Mouse (Mus musculus): Measurements from ENCODE around the gene Sccpdh. TPM values are rescaled to one million over a fixed set of nuclear protein-coding genes. Genes with fewer than 3 reads are reported as not detected.
A peak's percentile ranks its signal among the peaks of the same experiment; 100 is the strongest.

Sccpdh gene
- polyA plus RNA-seq, 1 experiment from 2014 or later: 113 TPM

DNA sequence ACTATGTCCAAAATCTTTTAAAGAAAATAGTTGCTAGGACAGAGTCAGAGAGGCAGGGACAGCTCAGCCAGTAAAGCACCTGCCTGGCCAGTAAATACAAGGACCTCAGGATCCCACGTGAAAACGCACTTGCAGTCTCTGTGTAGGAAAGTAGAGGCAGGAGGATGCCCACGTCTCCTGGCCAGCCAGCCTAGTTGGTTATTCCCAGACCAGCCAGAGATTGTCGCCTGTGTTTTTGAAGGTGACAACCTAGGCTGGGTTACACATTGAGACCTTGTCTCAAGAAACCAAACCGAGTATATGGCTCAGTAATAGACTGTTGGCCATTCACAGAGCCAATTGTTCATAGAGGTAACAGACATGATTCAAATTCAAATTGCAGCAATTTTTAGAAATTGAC is 38.7 kb upstream of the Sccpdh start:
- no peaks in the 10 kb centered on the region for H3K9me3 ChIP-seq (ENCODE audit: control insufficient read depth)
- no peak for TF ChIP-seq CTCF (IDR thresholded peaks at IDR 0.05; ENCODE audit: low read depth)
- no peak for ATAC-seq
- H3K27me3 ChIP-seq (replicated peaks; ENCODE audit: control insufficient read depth, insufficient read depth, low read length): no peaks in the 10 kb centered on the region
- no peak overlapping the region for H3K4me3 ChIP-seq (ENCODE audit: low read depth, low read length)
- WGBS: 72% methylated on average over 5 of the region's 5 CpGs
- no peak overlapping the region; the same call in 1 of the 2 replicates for H3K27ac ChIP-seq (ENCODE audit: low read depth, low read length)
- H3K4me2 ChIP-seq (replicated peaks; ENCODE audit: low read depth): no peak overlapping the region
- peaks cover 15% of the 10 kb centered on the region for H3K36me3 ChIP-seq (ENCODE audit: control insufficient read depth, insufficient read depth)
- 0 out of 2 replicates have a peak, but pooled peaks cover 3% of the 10 kb centered on the region for H3K4me1 ChIP-seq (replicated peaks; ENCODE audit: control insufficient read depth, insufficient read depth, low read length)
- no peak overlapping the region for H3K9ac ChIP-seq (ENCODE audit: low read depth, low read length)

DNA sequence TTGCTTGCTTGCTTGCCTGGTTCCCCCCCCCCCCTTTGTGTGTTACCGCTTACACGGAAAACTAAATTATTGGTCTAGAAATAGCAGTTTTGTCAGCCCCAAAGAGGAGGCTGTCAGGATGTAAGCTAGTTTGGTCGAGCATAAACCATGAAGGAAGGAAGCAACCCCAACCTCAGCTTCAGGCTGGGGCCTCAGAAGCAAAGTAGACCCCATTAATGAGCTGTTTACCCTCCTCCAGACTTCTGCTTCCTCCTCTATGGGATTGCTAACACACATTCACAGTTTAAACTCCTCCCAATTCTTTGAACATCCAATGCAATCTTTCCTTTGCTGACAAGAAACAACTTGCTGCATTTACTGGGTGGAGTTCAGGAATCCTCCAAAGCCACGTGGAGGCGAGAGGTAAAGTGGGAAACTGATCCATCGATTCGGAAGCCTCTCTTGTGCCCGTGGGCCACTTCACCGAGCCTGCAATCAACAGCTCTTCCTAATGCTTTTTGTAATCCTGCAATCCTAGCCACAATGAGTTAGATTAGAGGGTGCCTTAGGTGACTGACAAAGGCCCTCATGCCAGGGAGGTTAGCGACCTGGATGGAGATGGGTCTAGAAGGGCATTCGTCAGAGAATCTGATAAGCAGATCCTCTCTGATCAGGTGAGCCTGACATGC is 35.1 kb upstream of the Sccpdh start:
- WGBS: 82% methylated on average over 11 of the region's 11 CpGs
- TF ChIP-seq CTCF (IDR thresholded peaks at IDR 0.05; ENCODE audit: low read depth): no peak
- H3K9ac ChIP-seq (ENCODE audit: low read depth, low read length): no peak overlapping the region
- H3K4me1 ChIP-seq (replicated peaks; ENCODE audit: control insufficient read depth, insufficient read depth, low read length): 0 out of 2 replicates have a peak, but pooled peaks cover 3% of the 10 kb centered on the region
- H3K36me3 ChIP-seq (ENCODE audit: control insufficient read depth, insufficient read depth): no peaks in the 10 kb centered on the region
- no peak overlapping the region for H3K4me3 ChIP-seq (ENCODE audit: low read depth, low read length)
- H3K27me3 ChIP-seq (replicated peaks; ENCODE audit: control insufficient read depth, insufficient read depth, low read length): no peaks in the 10 kb centered on the region
- H3K9me3 ChIP-seq (ENCODE audit: control insufficient read depth): no peaks in the 10 kb centered on the region
- no peak overlapping the region for H3K4me2 ChIP-seq (replicated peaks; ENCODE audit: low read depth)
- H3K27ac ChIP-seq (ENCODE audit: low read depth, low read length): no peak overlapping the region
- no peak for ATAC-seq

GRCm38 (mm10) chr1:179633414-179633752 is 34.6 kb upstream of the Sccpdh start:
- Histone ChIP-seq H3K36me3 (ENCODE audit: control insufficient read depth, insufficient read depth) (no peaks in the 10 kb centered on the region), H3K27me3 (replicated peaks; ENCODE audit: control insufficient read depth, insufficient read depth, low read length) (no peaks in the 10 kb centered on the region), H3K9ac (ENCODE audit: low read depth, low read length) (no peak overlapping the region), H3K27ac (ENCODE audit: low read depth, low read length) (no peak overlapping the region), H3K4me2 (replicated peaks; ENCODE audit: low read depth) (no peak overlapping the region), H3K4me1 (replicated peaks; ENCODE audit: control insufficient read depth, insufficient read depth, low read length) (0 out of 2 replicates have a peak, but pooled peaks cover 3% of the 10 kb centered on the region), H3K9me3 (ENCODE audit: control insufficient read depth) (no peaks in the 10 kb centered on the region), H3K4me3 (ENCODE audit: low read depth, low read length) (no peak overlapping the region)
- 45% methylated on average over 1 of the region's 1 CpGs for WGBS
- ATAC-seq: no peak
- peak; percentile 77 for TF ChIP-seq CTCF (IDR thresholded peaks at IDR 0.05; ENCODE audit: low read depth)

DNA sequence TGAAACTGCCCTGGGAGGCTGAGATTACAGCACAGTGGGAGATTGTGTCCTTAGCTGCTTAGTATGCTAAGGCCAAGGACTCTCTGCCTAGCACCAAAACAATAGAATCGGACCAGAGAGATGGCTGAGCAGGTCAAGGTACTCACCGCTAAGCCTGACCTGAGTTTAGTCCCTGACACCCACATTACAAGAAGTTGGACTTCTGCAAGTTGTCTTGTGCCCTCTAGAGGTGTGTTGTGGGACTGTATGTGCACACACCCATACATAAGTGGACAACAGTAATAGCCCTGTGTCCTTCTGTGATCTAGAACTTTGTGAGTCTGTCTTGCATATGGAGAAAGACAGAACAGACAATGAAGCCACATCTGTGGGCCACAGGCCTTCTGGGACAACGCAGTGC is 33.9 kb upstream of the Sccpdh start:
- ATAC-seq: no peak
- no peak overlapping the region for H3K4me3 ChIP-seq (ENCODE audit: low read depth, low read length)
- WGBS: 90% methylated on average over 3 of the region's 3 CpGs

GRCm38 (mm10) chr1:179642726-179643125 is 25.3 kb upstream of the Sccpdh start:
- Histone ChIP-seq H3K36me3 (ENCODE audit: control insufficient read depth, insufficient read depth) (no peaks in the 10 kb centered on the region), H3K9ac (ENCODE audit: low read depth, low read length) (no peak overlapping the region), H3K4me2 (replicated peaks; ENCODE audit: low read depth) (no peak overlapping the region), H3K9me3 (ENCODE audit: control insufficient read depth) (no peaks in the 10 kb centered on the region), H3K27ac (ENCODE audit: low read depth, low read length) (no peak overlapping the region), H3K27me3 (replicated peaks; ENCODE audit: control insufficient read depth, insufficient read depth, low read length) (no peaks in the 10 kb centered on the region), H3K4me3 (ENCODE audit: low read depth, low read length) (no peak overlapping the region), H3K4me1 (replicated peaks; ENCODE audit: control insufficient read depth, insufficient read depth, low read length) (0 out of 2 replicates have a peak, but pooled peaks cover 3% of the 10 kb centered on the region)
- 74% methylated on average over 4 of the region's 4 CpGs for WGBS
- ATAC-seq: no peak
- no peak for TF ChIP-seq CTCF (IDR thresholded peaks at IDR 0.05; ENCODE audit: low read depth)

More for the DNA sequence above, 33.9 kb upstream of the Sccpdh start:
- Histone ChIP-seq H3K27ac (ENCODE audit: low read depth, low read length) (no peak overlapping the region), H3K4me1 (replicated peaks; ENCODE audit: control insufficient read depth, insufficient read depth, low read length) (0 out of 2 replicates have a peak, but pooled peaks cover 3% of the 10 kb centered on the region), H3K9ac (ENCODE audit: low read depth, low read length) (no peak overlapping the region), H3K36me3 (ENCODE audit: control insufficient read depth, insufficient read depth) (no peaks in the 10 kb centered on the region), H3K27me3 (replicated peaks; ENCODE audit: control insufficient read depth, insufficient read depth, low read length) (no peaks in the 10 kb centered on the region), H3K4me2 (replicated peaks; ENCODE audit: low read depth) (no peak overlapping the region), H3K9me3 (ENCODE audit: control insufficient read depth) (no peaks in the 10 kb centered on the region)
- peak; percentile 16; the same call in 1 of the 2 replicates for TF ChIP-seq CTCF (IDR thresholded peaks at IDR 0.05; ENCODE audit: low read depth)

- WGBS: 71% methylated on average over 3 of the region's 3 CpGs
- TF ChIP-seq CTCF (IDR thresholded peaks at IDR 0.05; ENCODE audit: low read depth): no peak
- H3K36me3 ChIP-seq (ENCODE audit: control insufficient read depth, insufficient read depth): no peaks in the 10 kb centered on the region
- H3K4me3 ChIP-seq (ENCODE audit: low read depth, low read length): no peak overlapping the region
- no peak overlapping the region for H3K9ac ChIP-seq (ENCODE audit: low read depth, low read length)
- H3K27ac ChIP-seq (ENCODE audit: low read depth, low read length): no peak overlapping the region
- H3K4me1 ChIP-seq (replicated peaks; ENCODE audit: control insufficient read depth, insufficient read depth, low read length): 0 out of 2 replicates have a peak, but pooled peaks cover 3% of the 10 kb centered on the region
- no peaks in the 10 kb centered on the region for H3K9me3 ChIP-seq (ENCODE audit: control insufficient read depth)
- no peak overlapping the region for H3K4me2 ChIP-seq (replicated peaks; ENCODE audit: low read depth)
- no peak for ATAC-seq
- no peaks in the 10 kb centered on the region for H3K27me3 ChIP-seq (replicated peaks; ENCODE audit: control insufficient read depth, insufficient read depth, low read length)
Measured at GRCm38 (mm10) chr1:179644151-179644550, 23.9 kb upstream of the Sccpdh start.
